Mouse (Mus musculus) lung, adult 2 months (tissue): Measurements from ENCODE around the gene Ptprt.

Source experiments
- CTCF ChIP-seq: fragments of 200-500 bp; IDR thresholded peaks from 2 replicates; pipeline ENCODE4 v1.5.1; 2011; ENCODE audit warnings: mild to moderate bottlenecking, low read length, control low read depth; ENCODE audit not compliant: insufficient read depth
- POLR2A ChIP-seq: fragments of 200-500 bp; IDR thresholded peaks from 2 replicates; pipeline ENCODE4 v1.6.1; 2011; ENCODE audit warnings: low read depth, mild to moderate bottlenecking, control low read depth, low read length, borderline replicate concordance; ENCODE audit errors: extremely low read depth

- TF ChIP-seq CTCF (no peak), POLR2A (no peak)
These were observed 22.3 kb downstream of the Ptprt start for GRCm38 (mm10) chr2:162638676-162639075.
